Mouse (Mus musculus) embryo, embryonic 11 days (tissue): Measurements from ENCODE around the gene Strn3.
A peak's percentile ranks its signal among the peaks of the same experiment; 100 is the strongest.

Experiments
- DNase-seq: peaks from one replicate; pipeline ENCODE4 v3.0.0-alpha.2; 2015

Gene Strn3

GRCm38 (mm10) chr12:51691845-51692632, at the start of gene Strn3:
TSS of gene Strn3 (minus strand) at chr12:51691897.
- DNase-seq: peak; percentile 97

- no peak for DNase-seq
Measured at GRCm38 (mm10) chr12:51736807-51737206, 45.1 kb upstream of the Strn3 start.

DNA sequence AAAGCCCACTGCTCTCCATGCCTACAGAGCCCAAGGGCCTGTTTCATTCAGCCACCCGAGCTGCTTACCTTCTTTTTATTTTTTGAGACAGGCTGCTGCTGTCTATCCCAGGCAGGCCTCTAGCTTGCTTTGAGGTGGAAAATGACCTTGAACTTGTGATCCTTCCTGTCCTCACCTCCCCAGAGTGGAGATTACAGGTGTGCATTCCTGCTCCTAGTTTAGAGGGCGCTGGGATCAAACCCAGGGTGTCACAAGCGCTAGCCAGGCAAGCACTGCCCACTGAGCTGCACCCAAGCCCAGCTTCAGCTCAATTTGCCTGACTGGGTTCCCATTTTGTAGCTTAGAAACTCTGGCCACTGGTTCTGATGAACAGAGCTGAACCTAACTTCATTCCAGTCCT, 44.7 kb upstream of the Strn3 start:
- no peak for DNase-seq

DNA sequence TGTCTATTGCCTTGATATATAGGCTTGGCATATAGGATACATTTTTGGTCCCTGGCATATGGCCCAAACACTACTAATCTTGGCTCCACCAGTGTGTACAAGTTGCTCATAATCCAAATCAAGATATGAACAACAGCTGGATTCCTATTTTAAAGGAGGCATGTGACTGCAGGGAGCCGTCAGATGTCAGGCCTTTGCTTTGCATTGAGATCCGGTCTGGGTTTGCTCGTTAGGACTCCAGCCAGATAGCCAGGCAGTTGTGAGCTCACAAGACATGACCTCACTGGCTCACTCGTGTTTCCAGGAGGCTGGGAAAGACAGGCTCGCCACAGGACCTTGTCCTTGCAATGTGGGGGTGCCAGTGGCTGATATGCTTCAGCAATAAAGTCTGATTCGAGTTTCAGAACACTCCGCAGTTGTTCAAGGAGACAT, 44.2 kb upstream of the Strn3 start:
- no peak for DNase-seq

- DNase-seq: no peak
Measured at GRCm38 (mm10) chr12:51734605-51735211, 43.0 kb upstream of the Strn3 start.

DNA sequence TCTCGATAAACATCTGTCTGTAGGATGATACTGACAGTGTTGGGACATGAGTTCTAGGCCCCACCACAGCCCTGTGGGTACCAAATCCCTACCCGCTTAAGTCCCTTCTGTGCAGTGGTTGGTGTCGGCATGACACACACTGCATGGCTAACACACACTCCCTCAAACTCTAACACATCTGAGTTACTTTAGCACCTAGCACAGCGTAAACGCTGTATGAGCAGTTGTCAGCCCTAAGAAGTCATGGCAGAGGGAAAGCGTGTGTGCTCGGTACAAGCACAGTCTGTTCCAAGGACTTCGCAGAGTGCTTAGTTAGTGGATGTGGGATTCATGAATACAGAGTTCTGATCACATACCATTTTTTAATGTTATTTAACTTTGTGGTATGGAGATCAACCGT, 38.1 kb upstream of the Strn3 start:
- no peak for DNase-seq

DNA sequence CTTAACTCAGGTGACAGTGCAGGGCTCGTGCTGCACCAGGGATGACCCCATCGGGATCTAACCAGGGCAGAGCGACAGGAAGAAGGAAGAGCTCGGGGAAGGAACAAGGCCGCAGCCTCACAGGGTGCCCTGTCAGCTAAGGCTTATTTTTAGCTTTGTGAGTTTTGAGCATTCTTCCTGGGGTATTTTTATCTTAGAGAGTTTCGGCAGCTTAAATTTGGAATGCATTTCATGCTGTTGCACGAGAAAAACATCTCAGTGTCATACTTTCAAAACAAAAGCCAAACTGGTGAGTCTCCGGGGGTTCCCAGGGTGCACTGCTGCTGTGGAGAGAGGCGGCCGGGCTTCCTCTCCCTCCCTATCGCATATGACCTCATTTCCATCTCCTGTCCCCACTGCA, 37.4 kb upstream of the Strn3 start:
- DNase-seq: no peak

GRCm38 (mm10) chr12:51721836-51722235, 30.1 kb upstream of the Strn3 start:
- no peak for DNase-seq

DNA sequence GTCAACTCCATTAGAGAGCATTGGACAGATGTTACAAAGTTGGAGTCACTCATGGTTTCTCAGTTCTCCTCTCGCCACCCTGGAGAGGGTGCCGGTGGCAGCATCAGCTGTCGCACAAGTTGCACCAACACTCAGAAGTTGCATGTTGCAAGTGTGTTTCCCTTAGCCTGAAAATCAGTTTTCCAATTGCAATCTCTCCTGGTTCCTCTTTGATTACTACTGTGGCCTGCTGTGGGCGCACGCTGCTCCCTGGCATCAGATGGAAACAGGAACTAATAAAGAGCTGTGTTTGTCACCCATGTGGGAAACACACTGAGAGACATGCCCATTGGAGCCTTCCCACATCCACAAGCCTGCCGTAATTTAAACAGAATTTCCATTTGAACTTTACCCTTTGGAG, 26.9 kb upstream of the Strn3 start:
- DNase-seq: no peak

GRCm38 (mm10) chr12:51712685-51713084, 21.0 kb upstream of the Strn3 start:
- no peak for DNase-seq

DNA sequence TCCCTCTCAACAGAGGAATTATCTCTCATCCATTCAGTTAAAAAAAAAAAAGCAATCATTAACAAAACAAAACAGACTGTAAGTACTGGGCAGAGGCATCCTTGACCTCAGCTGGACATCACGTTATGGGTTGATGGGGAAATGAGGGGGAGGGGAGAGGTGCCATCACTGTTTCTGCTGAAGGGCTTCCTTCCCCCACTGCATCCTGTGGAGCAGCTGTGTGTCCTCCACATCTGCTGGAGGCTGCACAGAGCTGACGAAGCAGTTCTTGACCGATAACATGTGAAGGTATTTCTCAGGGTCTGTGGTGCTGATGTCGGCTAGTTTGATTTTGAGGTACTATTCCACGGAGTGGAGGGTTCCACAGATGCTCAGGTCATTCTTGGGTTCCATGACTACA, 18.5 kb upstream of the Strn3 start:
- DNase-seq: peak; percentile 22

GRCm38 (mm10) chr12:51709741-51710140, 18.0 kb upstream of the Strn3 start:
- DNase-seq: no peak

DNA sequence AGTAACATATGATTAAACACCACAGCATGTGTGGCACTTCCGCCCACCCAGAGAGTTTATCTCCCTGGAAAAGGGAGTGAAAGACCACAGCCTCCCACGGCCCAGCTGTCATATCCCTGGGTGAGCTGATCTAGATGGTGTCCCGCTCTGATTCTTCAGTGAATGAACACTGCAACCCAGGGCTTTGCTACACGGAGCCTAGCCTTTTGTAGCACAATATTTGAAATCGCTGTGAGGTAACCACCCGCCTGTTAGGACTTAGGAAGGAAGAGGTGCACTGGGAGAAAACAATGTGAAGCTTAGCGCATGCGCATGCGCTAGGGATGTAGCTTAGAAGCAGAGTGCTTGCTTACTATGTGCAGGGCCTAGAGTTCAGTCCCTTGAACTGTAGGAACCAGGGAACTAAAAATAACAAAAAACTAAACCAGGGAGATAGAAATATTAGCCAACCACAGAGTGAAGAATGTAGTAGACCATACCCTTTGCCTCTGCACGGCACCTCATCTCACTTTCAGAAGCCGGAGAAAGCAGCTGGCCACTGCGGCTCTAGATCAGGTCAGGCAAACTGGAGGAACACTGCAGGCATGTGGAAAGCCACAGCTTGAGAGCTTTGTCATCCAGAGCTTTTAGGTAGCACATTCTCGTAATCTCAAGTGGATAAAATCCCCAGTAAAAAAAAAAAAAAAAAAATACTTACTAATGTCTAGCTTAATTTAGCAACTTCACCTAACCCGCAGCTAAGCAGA, 17.4 kb upstream of the Strn3 start:
- peak; percentile 35 for DNase-seq

GRCm38 (mm10) chr12:51706673-51707235, 15.1 kb upstream of the Strn3 start:
- DNase-seq: no peak

DNA sequence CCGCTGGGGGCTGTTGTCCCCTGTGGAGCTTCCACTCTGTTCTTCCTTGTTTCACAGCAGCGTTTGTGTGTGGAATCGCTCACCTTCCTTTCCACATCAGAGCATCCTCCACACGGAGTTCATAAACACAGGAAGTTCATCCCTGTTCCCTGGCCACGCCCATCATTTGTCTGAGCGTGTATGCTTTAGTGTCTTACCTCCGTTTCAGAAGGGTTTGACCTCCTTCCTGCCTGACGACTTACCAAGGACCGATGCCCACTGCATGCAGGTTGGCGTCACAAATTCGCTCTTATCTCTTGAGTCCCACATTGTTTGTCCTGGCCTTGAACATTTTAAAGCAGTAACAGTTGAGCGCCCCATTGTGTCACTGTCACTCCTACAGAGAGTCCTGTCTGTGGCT, 14.1 kb upstream of the Strn3 start:
- DNase-seq: no peak

GRCm38 (mm10) chr12:51704572-51704971, 12.9 kb upstream of the Strn3 start:
- no peak for DNase-seq

- DNase-seq: peak; percentile 44
Measured at GRCm38 (mm10) chr12:51703859-51704258, 12.2 kb upstream of the Strn3 start.

DNA sequence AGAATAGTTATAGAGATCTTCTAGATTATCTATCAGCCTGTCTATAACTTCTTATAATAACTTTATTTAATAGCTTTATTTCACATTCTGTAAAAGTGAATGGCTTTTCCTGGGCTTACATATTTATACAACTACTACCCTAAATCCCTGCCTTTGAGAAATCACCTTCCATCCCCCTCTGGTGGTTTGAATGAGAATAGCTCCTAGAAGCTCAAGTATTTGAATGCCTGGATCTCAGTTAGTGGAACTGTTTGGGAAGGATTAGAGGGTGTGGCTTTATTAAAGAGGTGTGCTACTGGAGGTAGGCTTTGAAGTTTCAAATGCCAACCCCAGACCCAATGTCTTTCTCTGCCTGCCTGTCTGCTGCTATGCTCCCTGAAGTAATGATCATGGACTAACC, 10.0 kb upstream of the Strn3 start:
- DNase-seq: no peak

DNA sequence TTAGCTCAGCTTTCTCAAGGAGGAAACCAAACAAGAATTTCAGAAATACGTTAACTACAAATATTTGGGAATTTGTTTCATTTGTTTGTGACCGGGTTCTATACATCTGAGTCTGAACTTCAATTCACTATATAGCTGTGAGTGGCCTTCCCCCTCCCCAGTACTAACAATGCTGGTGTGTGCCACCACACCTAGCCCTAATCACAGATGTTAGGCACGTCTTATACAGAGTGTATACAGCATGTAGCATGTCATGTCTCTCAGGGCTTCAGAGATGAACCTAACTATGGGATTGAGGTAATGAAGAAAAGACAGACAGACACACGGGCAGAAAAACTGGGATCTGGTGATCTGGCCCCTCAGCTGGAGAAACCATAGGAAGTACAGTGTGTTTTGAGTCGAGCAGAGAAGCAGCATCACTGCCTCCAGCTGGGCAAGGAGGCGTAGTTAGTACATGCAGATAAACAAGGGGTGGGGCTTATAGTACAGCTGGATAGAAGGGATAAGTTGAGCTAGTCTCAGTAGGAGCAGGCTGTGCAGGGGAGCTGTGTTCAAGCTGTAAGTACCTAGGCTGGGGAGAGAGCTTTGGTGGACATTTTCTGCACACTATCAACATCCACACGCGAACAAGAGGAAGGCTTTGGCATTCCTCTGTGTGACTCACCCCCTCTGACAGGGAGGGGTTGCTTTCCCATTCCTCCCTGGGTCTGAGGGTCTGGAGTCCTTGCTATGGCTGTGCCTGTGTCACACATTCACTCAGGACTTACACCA, 8.1 kb upstream of the Strn3 start:
- no peak for DNase-seq

- DNase-seq: no peak
Measured at GRCm38 (mm10) chr12:51696157-51696556, 4.5 kb upstream of the Strn3 start.

DNA sequence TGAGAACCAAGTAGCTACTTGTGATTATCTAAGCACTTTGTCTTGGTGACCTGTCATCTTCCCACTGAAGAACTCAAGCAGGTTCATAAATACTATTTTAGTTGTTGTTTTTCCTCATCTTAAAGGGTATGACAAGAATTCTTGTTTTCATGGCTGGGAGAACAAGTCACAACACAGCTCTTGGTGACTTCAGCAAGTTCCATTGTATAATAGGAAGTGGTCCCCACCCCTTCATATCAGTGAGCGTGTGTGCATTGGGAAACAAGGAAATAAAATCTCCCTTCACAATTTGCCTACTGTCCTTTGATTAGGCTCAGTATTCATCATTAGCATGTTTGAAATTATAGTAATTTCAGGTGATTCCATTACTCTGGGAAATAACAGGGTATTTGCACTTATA, 3.3 kb upstream of the Strn3 start:
- DNase-seq: no peak

GRCm38 (mm10) chr12:51694096-51694495, 2.4 kb upstream of the Strn3 start:
- DNase-seq: no peak

GRCm38 (mm10) chr12:51693419-51693818, 1.7 kb upstream of the Strn3 start:
- DNase-seq: no peak
